Mouse (Mus musculus) hindbrain, postnatal 0 days (tissue): ENCODE results near the gene Bmp8b. TPM values are rescaled to one million over a fixed set of nuclear protein-coding genes. Genes with fewer than 3 reads are reported as not detected.

Experiments used
- ATAC-seq: fragments of 200-750 bp; cut with Nextera tagmentation; 2 replicates; pipeline ENCODE4 v1.8.0; 2017; ENCODE audit warnings: mild to moderate bottlenecking, moderate TSS enrichment, moderate library complexity
- DNase-seq: peaks from one replicate; pipeline ENCODE4 v3.0.0-alpha.2; 2015; ENCODE audit warnings: low spot score
- H3K27ac ChIP-seq: fragments of 300-500 bp; sonication (generic); 2 replicates; pipeline ENCODE4 v1.5.1; 2014; ENCODE audit warnings: mild to moderate bottlenecking
- H3K27me3 ChIP-seq: fragments of 300-500 bp; sonication (generic); 2 replicates; pipeline ENCODE4 v1.6.1; 2014; ENCODE audit warnings: low read length, mixed read lengths; ENCODE audit not compliant: insufficient read depth
- H3K36me3 ChIP-seq: fragments of 300-500 bp; sonication (generic); 2 replicates; pipeline ENCODE4 v1.6.1; 2014; ENCODE audit warnings: low read length, mixed read lengths; ENCODE audit not compliant: insufficient read depth
- H3K4me1 ChIP-seq: fragments of 300-500 bp; sonication (generic); 2 replicates; pipeline ENCODE4 v1.6.1; 2014; ENCODE audit warnings: antibody characterized with exemption, low read length, mixed read lengths; ENCODE audit not compliant: insufficient read depth
- H3K4me2 ChIP-seq: fragments of 300-500 bp; sonication (generic); 2 replicates; pipeline ENCODE4 v1.6.1; 2014; ENCODE audit warnings: low read depth, mild to moderate bottlenecking, low read length, moderate library complexity, mixed read lengths
- H3K4me3 ChIP-seq: fragments of 300-500 bp; sonication (generic); 2 replicates; pipeline ENCODE4 v1.5.1; 2014; ENCODE audit warnings: low read length
- H3K9ac ChIP-seq: fragments of 300-500 bp; sonication (generic); replicated peaks from 2 replicates; pipeline ENCODE4 v1.6.1; 2014; ENCODE audit warnings: mild to moderate bottlenecking, low read length, moderate library complexity, mixed read lengths
- H3K9me3 ChIP-seq: fragments of 300-500 bp; sonication (generic); 2 replicates; pipeline ENCODE4 v1.6.1; 2016; ENCODE audit warnings: low read length, mixed read lengths
- CTCF ChIP-seq: IDR thresholded peaks from 2 replicates; pipeline ENCODE4 v1.5.1; 2016; ENCODE audit warnings: antibody characterized with exemption, control low read depth, low read depth
- WGBS: fragments of 180-500 bp; shearing (Covaris S2); extraction: QIAGEN DNeasy Blood & Tissue Kit; methylation state at CpG from one replicate; pipeline ENCODE4 v1.1.7; 2014; 5-methylcytosine and 5-hydroxymethylcytosine counted together
- polyA plus RNA-seq: library from polyadenylated mRNA; unstranded; fragments of >200 nt; fragmentation: Nextera tagmentation; extraction: Ambion mirVana; gene quantifications from 2 replicates; pipeline ENCODE4 v1.2.1, GENCODE M21; 2015
- total RNA-seq: library from RNA; depleted of rRNA; stranded (reverse); fragments of >200 nt; gene quantifications from 2 replicates; pipeline ENCODE4 v1.2.3, GENCODE M21; 2014; rRNA removed

Gene Bmp8b
- total RNA-seq (0.42 and 0.47 TPM in 2 replicates), polyA plus RNA-seq (0.29 and 0.43 TPM in 2 replicates)

DNA sequence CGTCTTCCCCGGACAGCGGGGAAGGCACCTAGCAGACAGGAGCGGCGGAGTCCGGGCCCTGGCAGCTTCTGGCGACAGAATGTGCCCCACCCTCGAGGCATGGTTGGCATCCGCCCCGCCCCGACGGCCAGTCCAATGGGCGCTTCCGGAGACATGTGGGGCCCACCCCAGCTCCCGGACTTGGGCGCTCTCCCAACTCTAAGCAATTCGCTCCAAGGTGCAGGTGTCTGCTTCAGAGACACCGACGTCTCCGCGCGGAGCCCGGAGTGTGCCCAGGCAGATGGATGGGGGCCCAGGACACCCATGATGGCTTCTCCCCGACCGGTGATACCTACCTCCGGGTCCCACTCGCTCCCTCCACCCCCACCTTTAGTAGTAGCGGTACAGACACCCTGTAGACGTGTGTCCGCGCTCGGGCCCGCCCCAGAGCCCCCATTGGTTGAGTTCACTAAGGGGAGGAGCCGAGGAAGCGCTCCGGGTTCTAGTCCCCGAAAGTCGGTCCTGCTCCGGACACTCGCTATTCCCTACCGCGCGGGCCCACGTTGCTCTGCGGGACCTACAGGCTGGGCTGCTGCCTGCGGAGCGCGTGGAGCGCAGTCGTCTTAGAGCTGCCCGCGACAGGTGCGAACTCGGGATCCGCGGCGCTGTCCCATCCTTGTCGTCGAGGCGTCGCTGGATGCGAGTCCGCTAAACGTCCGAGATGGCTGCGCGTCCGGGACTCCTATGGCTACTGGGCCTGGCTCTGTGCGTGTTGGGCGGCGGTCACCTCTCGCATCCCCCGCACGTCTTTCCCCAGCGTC is at the start of gene Bmp8b:
Gene Bmp8b (plus strand): TSS at position 515 of the 800 bp plus-strand sequence.
- Histone ChIP-seq H3K36me3 (no peaks in the 10 kb centered on the region), H3K9ac (no peak within 1 kb of the TSS), H3K9me3 (no peaks in the 10 kb centered on the region), H3K27me3 (peaks cover 20% of the 10 kb centered on the region), H3K4me1 (peaks cover 7% of the 10 kb centered on the region; the same call in 1 of the 2 replicates), H3K4me2 (peak within 1 kb of the TSS; percentile 43), H3K27ac (no peak within 1 kb of the TSS), H3K4me3 (peak within 1 kb of the TSS; percentile 26)
- DNase-seq (no peak), ATAC-seq (peak; percentile 64)
- WGBS, result 5% methylated on average over 75 of the region's 75 CpGs
- TF ChIP-seq CTCF, result no peak

DNA sequence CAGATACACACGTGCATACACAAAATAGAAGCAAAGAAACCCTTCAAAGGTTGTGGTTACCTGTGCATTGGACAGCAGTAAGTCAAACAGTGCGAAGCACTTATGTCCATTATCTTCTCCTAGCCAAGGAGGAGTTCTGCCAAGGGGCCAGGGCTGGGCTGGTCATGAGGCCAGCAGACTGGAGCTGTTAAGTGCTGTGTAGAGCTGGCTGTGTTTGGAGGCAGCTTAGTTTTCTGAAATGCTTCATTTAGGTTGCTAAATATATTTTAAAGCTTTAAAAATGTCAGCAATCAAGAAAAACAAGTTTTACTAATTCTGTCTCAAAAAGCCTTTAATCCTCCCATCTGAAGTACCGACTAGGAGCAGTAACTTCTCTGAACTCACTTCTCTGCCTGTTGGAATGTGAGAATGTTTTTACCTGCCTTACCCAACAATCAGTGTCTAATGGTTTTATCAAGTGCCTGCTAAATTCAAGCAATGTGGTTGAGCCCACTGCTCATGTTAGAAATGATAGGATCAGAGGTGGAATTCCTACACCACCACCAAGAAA is 48.3 kb upstream of the Bmp8b start:
- no peak for TF ChIP-seq CTCF
- Histone ChIP-seq H3K4me1 (no peaks in the 10 kb centered on the region), H3K9me3 (no peaks in the 10 kb centered on the region), H3K27me3 (no peaks in the 10 kb centered on the region), H3K36me3 (peaks cover 18% of the 10 kb centered on the region; the same call in 1 of the 2 replicates), H3K27ac (no peak overlapping the region), H3K9ac (no peak overlapping the region), H3K4me2 (no peak overlapping the region), H3K4me3 (no peak overlapping the region)
- DNase-seq (no peak), ATAC-seq (no peak)
- WGBS, result 85% methylated on average over 3 of the region's 3 CpGs

DNA sequence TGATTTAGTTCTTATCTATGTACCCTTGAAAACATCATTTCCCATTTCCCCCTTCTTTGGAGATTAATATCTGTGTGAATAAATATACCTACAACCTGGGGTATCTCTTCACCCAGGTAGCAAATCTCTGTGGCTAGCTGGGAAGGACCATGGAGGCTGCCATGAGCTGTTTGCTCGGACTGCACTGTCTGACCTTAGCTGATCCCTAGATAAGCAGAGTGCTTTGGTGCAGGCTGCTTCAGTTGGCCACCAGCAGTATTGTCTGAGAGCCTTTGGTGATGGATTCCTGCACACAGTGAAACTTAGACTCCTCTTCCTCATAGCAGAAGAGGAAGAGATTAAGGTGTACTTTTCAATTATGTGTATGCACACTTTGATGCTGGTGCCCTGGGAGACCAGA is 47.0 kb upstream of the Bmp8b start:
- ATAC-seq, result no peak
- 72% methylated on average over 1 of the region's 1 CpGs for WGBS
- no peak overlapping the region for H3K4me3 ChIP-seq
- TF ChIP-seq CTCF, result no peak
- H3K36me3 ChIP-seq, result peaks cover 18% of the 10 kb centered on the region; the same call in 1 of the 2 replicates
- no peak for DNase-seq
- no peak overlapping the region for H3K27ac ChIP-seq
- H3K4me1 ChIP-seq, result no peaks in the 10 kb centered on the region
- H3K4me2 ChIP-seq, result no peak overlapping the region
- no peaks in the 10 kb centered on the region for H3K9me3 ChIP-seq
- no peaks in the 10 kb centered on the region for H3K27me3 ChIP-seq
- H3K9ac ChIP-seq, result no peak overlapping the region

DNA sequence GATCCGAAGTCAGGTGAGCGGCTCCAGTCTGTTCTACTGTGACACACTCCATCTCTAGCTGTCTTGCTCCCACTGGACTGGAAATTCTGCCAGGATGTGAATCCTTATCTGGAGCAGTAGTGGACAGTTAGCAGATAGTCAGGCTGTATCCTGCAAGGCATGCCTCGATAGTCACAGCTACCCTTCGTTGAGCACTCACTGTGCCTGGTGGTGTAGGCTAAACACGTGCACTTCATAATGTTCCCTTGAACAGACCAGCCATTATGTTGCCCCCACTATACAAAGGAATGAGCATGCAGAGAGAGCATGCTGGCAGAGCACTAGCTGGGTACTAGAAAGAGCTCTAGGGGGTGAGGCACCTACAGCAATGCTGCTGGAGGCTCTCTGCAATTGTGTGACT is 43.2 kb upstream of the Bmp8b start:
- DNase-seq (peak; percentile 14), ATAC-seq (no peak; the same call in 1 of the 2 replicates)
- no peaks in the 10 kb centered on the region for H3K36me3 ChIP-seq
- no peaks in the 10 kb centered on the region for H3K4me1 ChIP-seq
- no peak overlapping the region for H3K4me2 ChIP-seq
- H3K9ac ChIP-seq, result no peak overlapping the region
- no peak for TF ChIP-seq CTCF
- no peaks in the 10 kb centered on the region for H3K27me3 ChIP-seq
- no peak overlapping the region for H3K27ac ChIP-seq
- no peaks in the 10 kb centered on the region for H3K9me3 ChIP-seq
- no peak overlapping the region for H3K4me3 ChIP-seq
- WGBS, result 53% methylated on average over 5 of the region's 5 CpGs

DNA sequence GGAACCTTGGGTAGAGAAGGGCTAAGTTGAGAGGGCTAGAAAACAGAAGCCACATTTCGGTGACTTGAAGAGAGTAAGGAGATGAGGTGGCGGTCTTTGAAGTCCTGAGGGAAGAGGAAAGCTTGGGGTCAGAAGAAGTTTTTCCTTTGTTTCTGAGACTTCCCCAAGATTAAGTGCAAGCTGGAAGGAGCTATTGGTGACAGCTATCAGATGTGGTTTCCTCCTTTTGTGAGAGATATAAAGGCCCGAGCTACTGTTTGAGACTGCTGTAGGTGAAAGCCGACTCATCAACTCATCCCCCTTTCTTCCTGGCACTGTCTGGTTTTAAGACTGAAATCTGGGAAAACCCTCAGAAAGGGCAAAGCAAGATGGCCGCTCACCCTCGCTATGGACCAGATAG is 36.3 kb upstream of the Bmp8b start:
- H3K9ac ChIP-seq, result no peak overlapping the region
- no peak overlapping the region for H3K4me3 ChIP-seq
- H3K27ac ChIP-seq, result no peak overlapping the region
- no peak for DNase-seq
- H3K36me3 ChIP-seq, result no peaks in the 10 kb centered on the region
- H3K9me3 ChIP-seq, result no peaks in the 10 kb centered on the region
- H3K4me1 ChIP-seq, result no peaks in the 10 kb centered on the region
- ATAC-seq, result no peak
- H3K4me2 ChIP-seq, result no peak overlapping the region
- no peaks in the 10 kb centered on the region for H3K27me3 ChIP-seq
- 87% methylated on average over 6 of the region's 6 CpGs for whole genome bisulfite sequencing
- no peak for TF ChIP-seq CTCF

DNA sequence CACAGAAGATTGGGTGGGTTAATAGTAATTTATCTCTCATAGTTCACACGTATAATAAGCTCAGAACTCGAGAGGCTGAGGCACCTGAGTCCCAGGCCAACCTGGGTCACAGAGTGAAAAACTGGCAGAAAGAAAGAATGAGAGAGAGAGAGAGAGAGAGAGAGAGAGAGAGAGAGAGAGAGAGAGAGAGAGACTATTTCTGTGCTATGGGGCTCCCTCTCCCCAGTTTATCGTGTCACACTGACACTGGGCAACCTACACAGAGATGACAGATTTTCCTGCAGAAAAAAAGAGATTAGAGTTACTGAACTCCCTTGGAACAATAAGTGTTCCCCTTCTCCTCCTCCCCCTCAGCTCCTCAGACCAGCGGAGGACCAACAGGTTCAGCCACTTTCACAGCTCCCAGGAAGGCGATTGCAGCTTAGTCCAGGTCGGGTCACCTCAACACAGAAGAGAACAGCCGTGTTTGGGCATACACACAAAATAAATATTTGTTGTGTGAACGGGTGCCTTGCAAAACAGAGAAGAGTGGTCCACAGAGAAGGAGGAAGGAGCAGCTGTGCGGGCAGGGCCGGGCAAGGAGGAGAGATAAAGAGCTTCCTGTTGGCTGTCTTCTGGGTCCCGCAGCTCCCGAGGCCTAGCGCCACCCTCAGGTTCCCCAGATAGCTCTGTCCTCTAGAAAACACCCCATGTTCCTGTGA is 33.5 kb upstream of the Bmp8b start:
- Histone ChIP-seq H3K36me3 (no peaks in the 10 kb centered on the region), H3K9me3 (no peaks in the 10 kb centered on the region), H3K9ac (no peak overlapping the region), H3K27me3 (no peaks in the 10 kb centered on the region), H3K4me2 (0 out of 2 replicates have a peak overlapping the region, but pooled peaks have one; percentile 16), H3K4me3 (no peak overlapping the region), H3K27ac (no peak overlapping the region), H3K4me1 (no peaks in the 10 kb centered on the region)
- ATAC-seq (peak; percentile 84), DNase-seq (peak; percentile 58)
- TF ChIP-seq CTCF, result peak; percentile 53
- 9% methylated on average over 13 of the region's 13 CpGs for WGBS
